Mouse (Mus musculus) G1E (cell line): ENCODE data around the gene Art3.

Experiments
- CTCF ChIP-seq: IDR thresholded peaks from 2 replicates; pipeline ENCODE4 v1.5.1; 2012; ENCODE audit warnings: low read depth, low read length, inconsistent platforms, mixed read lengths
- GATA1 ChIP-seq: IDR thresholded peaks from 2 replicates; pipeline ENCODE4 v1.6.1; 2012; ENCODE audit warnings: borderline replicate concordance, low read length, inconsistent platforms, mixed read lengths
- GATA2 ChIP-seq: IDR thresholded peaks from 2 replicates; pipeline ENCODE4 v1.6.1; 2012; ENCODE audit warnings: low read depth, low read length, inconsistent platforms, borderline replicate concordance
- POLR2AphosphoS5 ChIP-seq: IDR thresholded peaks from 2 replicates; pipeline ENCODE4 v1.6.1; 2012; ENCODE audit warnings: low read depth, low read length, inconsistent platforms; ENCODE audit not compliant: insufficient replicate concordance
- TAL1 ChIP-seq: conservative IDR thresholded peaks from 2 replicates; pipeline ENCODE4 v1.6.1; 2012; ENCODE audit warnings: low read depth, low read length, inconsistent platforms, mixed read lengths

DNA sequence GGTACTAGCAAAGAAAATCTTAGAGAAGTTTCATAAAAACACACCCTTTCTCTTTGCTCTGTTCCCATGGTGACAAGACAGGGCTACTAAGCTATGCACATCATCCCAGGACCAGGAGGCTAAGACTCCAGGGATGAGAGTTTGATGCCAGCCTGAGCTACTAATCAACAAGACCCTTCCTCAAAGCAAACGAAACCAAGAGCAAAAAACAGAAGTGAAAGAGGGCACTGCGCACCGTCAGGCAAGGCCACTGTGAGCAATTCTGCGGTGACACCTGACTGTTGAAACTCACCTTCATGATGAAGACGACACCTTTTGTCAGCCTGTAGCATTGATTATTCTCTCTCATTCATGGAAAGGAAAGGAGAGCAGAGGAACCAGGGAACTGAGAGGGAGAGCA is 121.2 kb downstream of the Art3 start:
- TF ChIP-seq CTCF = no peak
- no peak for TF ChIP-seq TAL1
- TF ChIP-seq GATA1 = no peak
- no peak for TF ChIP-seq POLR2AphosphoS5
- TF ChIP-seq GATA2 = no peak
